Mouse (Mus musculus): ENCODE measurements around the gene Prr14. TPM values are rescaled to one million over a fixed set of nuclear protein-coding genes. Genes with fewer than 3 reads are reported as not detected.
"Not testable (repeated sequence)": the region's sequence is repeated elsewhere in the genome, so short reads cannot be mapped to it uniquely, and the experiment has no call there.

Prr14 gene
- polyA plus RNA-seq, 1 experiment from 2014 or later = 31.5 TPM

GRCm38 (mm10) chr7:127478635-127479317 is 19.4 kb downstream of the Prr14 start, which contains the start of gene Fbrs:
Fbrs (plus strand) TSS chr7:127479199.
- Histone ChIP-seq H3K27ac (ENCODE audit: low read depth, low read length) (peak within 1 kb of the TSS; percentile 98), H3K9ac (ENCODE audit: low read depth, low read length) (peak within 1 kb of the TSS; percentile 98), H3K27me3 (replicated peaks; ENCODE audit: control insufficient read depth, insufficient read depth, low read length) (no peaks in the 10 kb centered on the region), H3K4me1 (replicated peaks; ENCODE audit: control insufficient read depth, insufficient read depth, low read length) (no peaks in the 10 kb centered on the region), H3K4me3 (ENCODE audit: low read depth, low read length) (peak within 1 kb of the TSS; percentile 93), H3K36me3 (ENCODE audit: control insufficient read depth, insufficient read depth) (peaks cover 39% of the 10 kb centered on the region), H3K9me3 (ENCODE audit: control insufficient read depth) (no peaks in the 10 kb centered on the region), H3K4me2 (replicated peaks; ENCODE audit: low read depth) (peak within 1 kb of the TSS; percentile 91)
- peak; percentile 49 for ATAC-seq
- peak; percentile 14; the same call in 1 of the 2 replicates for TF ChIP-seq CTCF (IDR thresholded peaks at IDR 0.05; ENCODE audit: low read depth)
- under 1% methylated on average over 61 of the region's 62 CpGs for WGBS

DNA sequence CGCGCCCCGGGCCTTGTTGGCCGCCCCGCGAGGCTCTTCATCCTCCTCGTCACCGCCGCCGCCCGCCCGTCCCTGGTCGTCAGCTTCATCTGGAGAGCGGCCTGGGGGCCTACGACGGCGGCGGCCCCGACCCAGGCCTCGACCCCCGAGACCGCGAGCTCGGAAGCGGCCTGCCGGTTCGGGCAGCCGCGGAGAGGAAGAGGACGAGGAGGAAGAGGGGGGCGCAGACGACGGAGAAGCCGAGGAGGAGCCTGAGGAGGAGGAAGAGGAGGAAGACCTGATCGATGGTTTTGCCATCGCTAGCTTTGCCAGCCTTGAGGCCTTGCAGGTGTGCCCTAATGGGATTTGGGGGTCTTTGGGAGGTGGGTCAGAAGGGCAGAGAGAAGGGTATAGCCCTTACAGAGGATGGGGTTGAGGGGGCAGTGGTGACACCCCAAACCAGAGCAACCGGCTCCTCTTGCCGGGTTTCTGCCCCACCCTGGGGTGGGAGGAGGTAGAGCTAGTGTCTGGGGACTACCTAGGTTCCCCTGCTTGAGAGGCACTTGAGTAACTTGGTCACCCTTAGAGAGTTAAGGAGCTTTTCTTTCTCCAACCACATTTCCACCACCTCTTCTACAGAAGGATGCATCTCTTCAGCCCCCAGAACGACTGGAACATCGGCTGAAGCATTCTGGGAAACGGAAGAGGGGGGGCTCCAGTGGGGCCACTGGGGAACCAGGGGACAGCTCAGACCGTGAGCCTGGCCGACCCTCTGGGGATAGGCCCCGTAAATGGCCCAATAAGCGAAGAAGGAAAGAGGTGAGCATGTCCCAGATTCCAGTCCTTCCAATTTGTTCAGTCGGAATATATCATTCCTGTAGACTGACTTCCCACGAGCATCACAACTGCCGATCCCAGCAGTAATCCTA is 20.2 kb downstream of the Prr14 start:
- Histone ChIP-seq H3K27ac (ENCODE audit: low read depth, low read length) (peak overlapping the region; percentile 98), H3K4me1 (replicated peaks; ENCODE audit: control insufficient read depth, insufficient read depth, low read length) (no peaks in the 10 kb centered on the region), H3K9me3 (ENCODE audit: control insufficient read depth) (no peaks in the 10 kb centered on the region), H3K4me2 (replicated peaks; ENCODE audit: low read depth) (peak overlapping the region; percentile 91), H3K36me3 (ENCODE audit: control insufficient read depth, insufficient read depth) (peaks cover 43% of the 10 kb centered on the region), H3K9ac (ENCODE audit: low read depth, low read length) (peak overlapping the region; percentile 98), H3K4me3 (ENCODE audit: low read depth, low read length) (peak overlapping the region; percentile 93), H3K27me3 (replicated peaks; ENCODE audit: control insufficient read depth, insufficient read depth, low read length) (no peaks in the 10 kb centered on the region)
- no peak for ATAC-seq
- 3% methylated on average over 47 of the region's 48 CpGs for WGBS
- TF ChIP-seq CTCF (IDR thresholded peaks at IDR 0.05; ENCODE audit: low read depth) = no peak

GRCm38 (mm10) chr7:127480321-127480720 is 20.9 kb downstream of the Prr14 start:
- H3K36me3 ChIP-seq (ENCODE audit: control insufficient read depth, insufficient read depth) = peaks cover 43% of the 10 kb centered on the region
- H3K27me3 ChIP-seq (replicated peaks; ENCODE audit: control insufficient read depth, insufficient read depth, low read length) = no peaks in the 10 kb centered on the region
- H3K4me3 ChIP-seq (ENCODE audit: low read depth, low read length) = peak overlapping the region; percentile 93
- no peak for ATAC-seq
- 60% methylated on average over 2 of the region's 2 CpGs for WGBS
- H3K4me2 ChIP-seq (replicated peaks; ENCODE audit: low read depth) = peak overlapping the region; percentile 91
- no peaks in the 10 kb centered on the region for H3K4me1 ChIP-seq (replicated peaks; ENCODE audit: control insufficient read depth, insufficient read depth, low read length)
- H3K27ac ChIP-seq (ENCODE audit: low read depth, low read length) = no peak overlapping the region
- no peak for TF ChIP-seq CTCF (IDR thresholded peaks at IDR 0.05; ENCODE audit: low read depth)
- H3K9me3 ChIP-seq (ENCODE audit: control insufficient read depth) = no peaks in the 10 kb centered on the region
- peak overlapping the region; percentile 98 for H3K9ac ChIP-seq (ENCODE audit: low read depth, low read length)

GRCm38 (mm10) chr7:127485416-127485815 is 26.0 kb downstream of the Prr14 start:
- Histone ChIP-seq H3K36me3 (ENCODE audit: control insufficient read depth, insufficient read depth) (peaks cover 79% of the 10 kb centered on the region), H3K27me3 (replicated peaks; ENCODE audit: control insufficient read depth, insufficient read depth, low read length) (no peaks in the 10 kb centered on the region)

GRCm38 (mm10) chr7:127488364-127488763 is 29.0 kb downstream of the Prr14 start:
- peak; percentile 4; the same call in 1 of the 2 replicates for TF ChIP-seq CTCF (IDR thresholded peaks at IDR 0.05; ENCODE audit: low read depth)
- not testable (repeated sequence) for H3K27ac ChIP-seq (ENCODE audit: low read depth, low read length); H3K4me3 ChIP-seq (ENCODE audit: low read depth, low read length); H3K9ac ChIP-seq (ENCODE audit: low read depth, low read length); H3K4me2 ChIP-seq (replicated peaks; ENCODE audit: low read depth); H3K9me3 ChIP-seq (ENCODE audit: control insufficient read depth); H3K27me3 ChIP-seq (replicated peaks; ENCODE audit: control insufficient read depth, insufficient read depth, low read length); H3K4me1 ChIP-seq (replicated peaks; ENCODE audit: control insufficient read depth, insufficient read depth, low read length); ATAC-seq
- peaks cover 86% of the 10 kb centered on the region for H3K36me3 ChIP-seq (ENCODE audit: control insufficient read depth, insufficient read depth)
- WGBS = 76% methylated on average over 4 of the region's 5 CpGs

More at GRCm38 (mm10) chr7:127485416-127485815, 26.0 kb downstream of the Prr14 start:
- Histone ChIP-seq H3K4me2 (replicated peaks; ENCODE audit: low read depth) (no peak overlapping the region), H3K4me1 (replicated peaks; ENCODE audit: control insufficient read depth, insufficient read depth, low read length) (no peaks in the 10 kb centered on the region), H3K4me3 (ENCODE audit: low read depth, low read length) (no peak overlapping the region), H3K27ac (ENCODE audit: low read depth, low read length) (0 out of 2 replicates have a peak overlapping the region, but pooled peaks have one; percentile 3), H3K9me3 (ENCODE audit: control insufficient read depth) (no peaks in the 10 kb centered on the region), H3K9ac (ENCODE audit: low read depth, low read length) (no peak overlapping the region)
- TF ChIP-seq CTCF (IDR thresholded peaks at IDR 0.05; ENCODE audit: low read depth) = no peak
- 86% methylated on average over 5 of the region's 5 CpGs for WGBS
- ATAC-seq = no peak

- Histone ChIP-seq H3K4me3 (ENCODE audit: low read depth, low read length) (no peak overlapping the region), H3K27me3 (replicated peaks; ENCODE audit: control insufficient read depth, insufficient read depth, low read length) (no peaks in the 10 kb centered on the region), H3K4me1 (replicated peaks; ENCODE audit: control insufficient read depth, insufficient read depth, low read length) (no peaks in the 10 kb centered on the region), H3K36me3 (ENCODE audit: control insufficient read depth, insufficient read depth) (peaks cover 70% of the 10 kb centered on the region), H3K4me2 (replicated peaks; ENCODE audit: low read depth) (no peak overlapping the region), H3K27ac (ENCODE audit: low read depth, low read length) (no peak overlapping the region), H3K9ac (ENCODE audit: low read depth, low read length) (no peak overlapping the region), H3K9me3 (ENCODE audit: control insufficient read depth) (no peaks in the 10 kb centered on the region)
- no peak for TF ChIP-seq CTCF (IDR thresholded peaks at IDR 0.05; ENCODE audit: low read depth)
- no peak for ATAC-seq
- 92% methylated on average over 7 of the region's 7 CpGs for WGBS
Measured at GRCm38 (mm10) chr7:127489982-127490381, 30.6 kb downstream of the Prr14 start.

Data from intestine, postnatal 0 days (tissue).